Mouse (Mus musculus) kidney, embryonic 16.5 days (tissue): ENCODE data around the gene Akap13. TPM values are rescaled to one million over a fixed set of nuclear protein-coding genes. Genes with fewer than 3 reads are reported as not detected.

ENCODE experiments used
- ATAC-seq: fragments of 200-750 bp; cut with Nextera tagmentation; 2 replicates; pipeline ENCODE4 v1.8.0; 2017; ENCODE audit warnings: moderate TSS enrichment; ENCODE audit not compliant: low FRiP score, low TSS enrichment
- H3K27ac ChIP-seq: fragments of 300-500 bp; sonication (generic); 2 replicates; pipeline ENCODE4 v1.5.1; 2014; ENCODE audit warnings: low read length
- H3K27me3 ChIP-seq: fragments of 300-500 bp; sonication (generic); 2 replicates; pipeline ENCODE4 v1.6.1; 2014; ENCODE audit warnings: low read length, control low read depth, mixed read lengths; ENCODE audit not compliant: insufficient read depth
- H3K36me3 ChIP-seq: fragments of 300-500 bp; sonication (generic); 2 replicates; pipeline ENCODE4 v1.6.1; 2014; ENCODE audit warnings: low read length, control low read depth, mixed read lengths; ENCODE audit not compliant: insufficient read depth
- H3K4me1 ChIP-seq: fragments of 300-500 bp; sonication (generic); 2 replicates; pipeline ENCODE4 v1.6.1; 2014; ENCODE audit warnings: low read length, control low read depth, mixed read lengths; ENCODE audit not compliant: insufficient read depth
- H3K4me2 ChIP-seq: fragments of 300-500 bp; sonication (generic); replicated peaks from 2 replicates; pipeline ENCODE4 v1.6.1; 2014; ENCODE audit warnings: low read depth, low read length
- H3K4me3 ChIP-seq: fragments of 300-500 bp; sonication (generic); 2 replicates; pipeline ENCODE4 v1.5.1; 2014; ENCODE audit warnings: mild to moderate bottlenecking, low read length
- H3K9ac ChIP-seq: fragments of 300-500 bp; sonication (generic); replicated peaks from 2 replicates; pipeline ENCODE4 v1.6.1; 2014; ENCODE audit warnings: low read length
- H3K9me3 ChIP-seq: fragments of 300-500 bp; sonication (generic); 2 replicates; pipeline ENCODE4 v1.6.1; 2016; ENCODE audit warnings: low read length, control low read depth
- WGBS: fragments of 180-500 bp; shearing (Covaris S2); extraction: QIAGEN DNeasy Blood & Tissue Kit; methylation state at CpG from one replicate; pipeline ENCODE4 v1.1.7; 2014; 5-methylcytosine and 5-hydroxymethylcytosine counted together
- microRNA-seq: library from miRNA; unstranded; fragments of <30 nt; microRNA quantifications from one replicate; pipeline ENCODE4, GENCODE M21; 2016
- polyA plus RNA-seq: library from polyadenylated mRNA; unstranded; fragments of >200 nt; fragmentation: Nextera tagmentation; extraction: Ambion mirVana; gene quantifications from 2 replicates; pipeline ENCODE4 v1.2.1, GENCODE M21; 2015

The Akap13 gene
- polyA plus RNA-seq, 1 experiment from 2014 or later: 35.2 TPM

GRCm38 (mm10) chr7:75795106-75795505, 339.8 kb downstream of the Akap13 start:
- Histone ChIP-seq H3K4me1 (peaks cover 14% of the 10 kb centered on the region), H3K9me3 (no peaks in the 10 kb centered on the region), H3K4me2 (no peak overlapping the region), H3K27me3 (no peaks in the 10 kb centered on the region), H3K36me3 (no peaks in the 10 kb centered on the region), H3K9ac (no peak overlapping the region), H3K27ac (no peak overlapping the region), H3K4me3 (no peak overlapping the region)
- no peak for ATAC-seq
- 78% methylated on average over 8 of the region's 8 CpGs for WGBS

- Histone ChIP-seq H3K27ac (no peak overlapping the region), H3K36me3 (no peaks in the 10 kb centered on the region), H3K27me3 (no peaks in the 10 kb centered on the region), H3K4me3 (no peak overlapping the region), H3K4me2 (no peak overlapping the region), H3K4me1 (peaks cover 14% of the 10 kb centered on the region), H3K9ac (no peak overlapping the region), H3K9me3 (no peaks in the 10 kb centered on the region)
- WGBS: 9% methylated on average over 9 of the region's 9 CpGs
- peak; percentile 55; the same call in 1 of the 2 replicates for ATAC-seq
Observed at GRCm38 (mm10) chr7:75796474-75796873, 341.1 kb downstream of the Akap13 start.

DNA sequence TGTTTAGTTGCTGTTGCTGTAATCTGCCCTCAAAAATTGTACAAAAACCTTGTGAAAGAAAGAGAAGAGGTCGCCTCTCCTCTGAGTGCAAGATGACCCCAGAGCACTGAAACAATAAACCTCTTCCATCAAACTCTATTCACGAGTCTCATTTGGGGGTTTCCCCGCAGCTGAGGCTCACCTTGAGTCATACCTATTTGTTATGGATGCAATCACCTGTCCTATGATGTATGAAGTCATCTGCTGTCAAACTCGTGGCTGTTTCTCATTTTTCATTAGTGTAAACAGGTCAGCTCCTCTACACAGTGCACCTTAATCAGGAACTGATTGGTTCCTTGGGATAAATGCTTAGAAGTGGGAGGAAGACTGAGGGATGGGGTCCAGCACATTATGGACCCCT, 345.2 kb downstream of the Akap13 start:
- no peak overlapping the region for H3K27ac ChIP-seq
- WGBS: 62% methylated on average over 4 of the region's 4 CpGs
- H3K4me3 ChIP-seq: no peak overlapping the region
- H3K4me2 ChIP-seq: no peak overlapping the region
- ATAC-seq: no peak
- peaks cover 10% of the 10 kb centered on the region for H3K4me1 ChIP-seq
- H3K27me3 ChIP-seq: no peaks in the 10 kb centered on the region
- no peaks in the 10 kb centered on the region for H3K9me3 ChIP-seq
- no peaks in the 10 kb centered on the region for H3K36me3 ChIP-seq
- H3K9ac ChIP-seq: no peak overlapping the region

DNA sequence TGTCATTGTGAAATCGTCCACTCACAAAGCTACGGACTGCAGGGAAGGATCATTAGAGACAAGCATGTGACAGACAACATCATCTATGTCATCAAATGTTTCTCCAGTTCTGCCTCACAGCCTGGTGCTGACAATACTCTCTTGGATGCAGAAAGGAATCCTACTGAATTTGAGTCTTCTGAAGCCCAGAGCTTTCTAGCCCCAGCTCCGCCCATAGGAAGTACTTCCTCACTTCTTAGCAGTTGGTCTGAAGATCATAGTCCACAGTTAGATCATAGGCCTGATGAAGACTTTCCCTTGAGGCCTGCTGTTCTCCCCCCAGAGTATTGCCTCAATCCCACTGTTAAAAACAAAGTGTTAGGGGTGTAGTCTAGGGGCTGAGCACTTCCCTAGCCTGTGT, 345.7 kb downstream of the Akap13 start:
- no peaks in the 10 kb centered on the region for H3K27me3 ChIP-seq
- no peaks in the 10 kb centered on the region for H3K9me3 ChIP-seq
- 94% methylated on average over 3 of the region's 3 CpGs for WGBS
- H3K4me2 ChIP-seq: no peak overlapping the region
- H3K36me3 ChIP-seq: no peaks in the 10 kb centered on the region
- no peak for ATAC-seq
- H3K4me1 ChIP-seq: peaks cover 10% of the 10 kb centered on the region
- H3K9ac ChIP-seq: no peak overlapping the region
- no peak overlapping the region for H3K4me3 ChIP-seq
- H3K27ac ChIP-seq: no peak overlapping the region

- H3K27me3 ChIP-seq: no peaks in the 10 kb centered on the region
- no peak overlapping the region for H3K27ac ChIP-seq
- H3K4me3 ChIP-seq: no peak overlapping the region
- no peak overlapping the region for H3K9ac ChIP-seq
- no peaks in the 10 kb centered on the region for H3K36me3 ChIP-seq
- peaks cover 10% of the 10 kb centered on the region for H3K4me1 ChIP-seq
- WGBS: 89% methylated on average over 5 of the region's 5 CpGs
- H3K4me2 ChIP-seq: no peak overlapping the region
- ATAC-seq: no peak
- no peaks in the 10 kb centered on the region for H3K9me3 ChIP-seq
Observed at GRCm38 (mm10) chr7:75801621-75802358, 346.5 kb downstream of the Akap13 start.

- H3K9me3 ChIP-seq: no peaks in the 10 kb centered on the region
- H3K27me3 ChIP-seq: no peaks in the 10 kb centered on the region
- no peaks in the 10 kb centered on the region for H3K36me3 ChIP-seq
- no peak overlapping the region for H3K9ac ChIP-seq
- ATAC-seq: no peak
- 81% methylated on average over 3 of the region's 3 CpGs for WGBS
- H3K4me1 ChIP-seq: peaks cover 13% of the 10 kb centered on the region
- H3K27ac ChIP-seq: no peak overlapping the region
- H3K4me2 ChIP-seq: no peak overlapping the region
- no peak overlapping the region for H3K4me3 ChIP-seq
Observed at GRCm38 (mm10) chr7:75802887-75803286, 347.6 kb downstream of the Akap13 start.

Small RNA genes lying within 50 kb of the gene (microRNA-seq; reads per million reads assigned to microRNA genes)
- not detected for gene Gm23251

Other genes with a start within 250 kb of the Akap13 start
- 1.1 and 1.6 TPM in 2 replicates for gene Sv2b, start 146.3 kb upstream of the Akap13 start, polyA plus RNA-seq